Mouse (Mus musculus) WW6 (cell line): ENCODE data around the gene Ylpm1.

Experiments used
- DNase-seq: peaks from one replicate; pipeline ENCODE4 v3.0.0-alpha.2; 2013; ENCODE audit warnings: low read depth, low spot score

Gene Ylpm1

DNA sequence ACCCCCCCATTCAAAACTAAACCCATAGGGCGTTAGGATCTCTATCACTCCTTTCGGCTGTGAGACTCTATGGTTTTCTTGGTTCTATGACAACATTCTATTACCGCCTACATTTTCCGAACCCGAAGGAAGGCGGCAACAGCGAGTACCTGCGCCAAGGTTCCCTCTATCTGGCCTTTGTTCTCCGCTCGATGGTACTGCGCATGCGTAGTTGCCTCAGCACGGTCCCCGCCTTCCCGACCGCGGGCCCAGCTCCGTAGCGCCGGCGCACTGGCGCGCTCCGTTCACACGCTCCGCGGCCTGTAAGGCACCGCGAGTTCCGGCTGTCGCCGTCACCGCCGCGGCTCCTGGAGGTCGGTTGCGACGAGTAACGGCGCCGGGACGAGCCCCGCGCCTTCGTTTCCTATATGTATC lies at the start of gene Ylpm1:
TSS of gene Ylpm1 (plus strand) at position 239 of the 414 bp plus-strand sequence.
- peak; percentile 93 for DNase-seq

DNA sequence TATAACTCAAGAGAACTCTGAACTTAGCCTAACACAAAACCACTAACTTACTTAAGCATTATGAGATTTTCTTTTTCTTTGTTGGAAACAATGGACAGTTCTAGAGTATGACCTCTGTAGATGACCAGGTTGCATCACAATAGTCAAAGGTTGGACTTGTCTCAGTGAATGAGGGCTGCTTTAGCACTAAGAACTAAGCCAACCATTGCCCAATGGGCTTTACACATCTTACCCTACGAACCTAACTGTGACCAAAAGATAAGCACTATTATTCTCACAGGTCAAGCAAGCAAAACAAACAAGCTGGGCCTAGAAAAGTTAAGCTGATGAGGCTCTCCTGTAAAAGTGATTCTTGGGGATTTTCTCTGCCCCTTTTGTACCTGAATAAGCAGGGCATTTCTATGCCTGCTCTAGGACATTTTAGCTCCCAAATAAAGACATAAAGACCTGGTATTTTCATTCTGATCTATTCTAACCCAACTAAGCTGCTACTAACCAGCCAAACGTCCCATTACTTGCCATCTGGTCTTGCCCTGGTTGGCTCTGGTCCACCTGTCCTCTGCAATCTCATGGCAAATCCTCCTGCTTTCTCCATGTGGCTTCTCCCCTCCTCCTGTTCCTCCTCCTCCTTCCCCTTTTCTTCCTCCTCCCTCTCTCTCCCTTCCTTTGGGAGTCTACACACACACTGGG lies 48.1 kb upstream of the Ylpm1 start:
- no peak for DNase-seq

- no peak for DNase-seq
Observed at GRCm38 (mm10) chr12:84948584-84949285, 47.4 kb upstream of the Ylpm1 start.

- no peak for DNase-seq
Observed at GRCm38 (mm10) chr12:84950763-84951162, 45.4 kb upstream of the Ylpm1 start.

DNA sequence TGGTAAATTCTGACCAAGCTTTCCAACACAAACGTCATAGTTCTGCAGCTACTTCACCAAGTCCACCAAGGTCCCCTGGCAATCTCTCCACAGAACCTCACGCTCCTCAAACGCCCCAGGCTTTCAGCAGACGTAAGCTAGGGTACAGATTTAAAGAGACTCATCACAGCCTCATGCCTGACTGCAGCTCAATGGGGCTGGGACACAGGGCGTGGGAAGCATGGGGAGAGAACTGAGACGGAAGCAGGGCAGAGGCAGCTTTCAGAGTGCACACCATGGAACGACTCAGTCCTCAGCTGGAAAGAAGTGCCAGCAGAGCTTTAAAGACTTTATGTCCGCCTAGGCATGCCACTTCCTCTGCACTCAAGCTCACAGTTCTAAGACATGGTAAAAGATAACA lies 44.6 kb upstream of the Ylpm1 start:
- no peak for DNase-seq

- no peak for DNase-seq
Observed at GRCm38 (mm10) chr12:84952351-84952750, 43.8 kb upstream of the Ylpm1 start.

- DNase-seq, result no peak
Observed at GRCm38 (mm10) chr12:84956317-84956716, 39.8 kb upstream of the Ylpm1 start.

- no peak for DNase-seq
Observed at GRCm38 (mm10) chr12:84958794-84959356, 37.2 kb upstream of the Ylpm1 start.

DNA sequence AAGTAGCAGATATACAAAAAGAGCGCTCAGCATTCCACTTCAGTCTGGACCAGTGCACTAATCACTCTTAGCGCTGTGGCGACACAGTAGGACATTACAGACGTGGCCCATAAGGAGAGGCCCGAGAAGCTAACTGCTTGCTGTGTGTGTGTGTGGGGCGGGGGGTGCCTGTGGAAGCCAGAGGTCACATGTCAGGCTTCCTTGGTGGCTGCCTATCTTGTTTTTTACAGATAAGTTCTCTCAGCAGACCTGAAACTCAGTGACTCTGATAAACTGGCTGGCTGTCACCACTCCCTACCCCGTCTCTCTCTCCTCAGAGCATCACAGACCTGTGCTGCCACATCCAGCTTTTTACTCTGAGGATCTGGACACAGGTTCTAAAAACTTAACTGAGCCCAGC lies 33.5 kb upstream of the Ylpm1 start:
- DNase-seq, result no peak

DNA sequence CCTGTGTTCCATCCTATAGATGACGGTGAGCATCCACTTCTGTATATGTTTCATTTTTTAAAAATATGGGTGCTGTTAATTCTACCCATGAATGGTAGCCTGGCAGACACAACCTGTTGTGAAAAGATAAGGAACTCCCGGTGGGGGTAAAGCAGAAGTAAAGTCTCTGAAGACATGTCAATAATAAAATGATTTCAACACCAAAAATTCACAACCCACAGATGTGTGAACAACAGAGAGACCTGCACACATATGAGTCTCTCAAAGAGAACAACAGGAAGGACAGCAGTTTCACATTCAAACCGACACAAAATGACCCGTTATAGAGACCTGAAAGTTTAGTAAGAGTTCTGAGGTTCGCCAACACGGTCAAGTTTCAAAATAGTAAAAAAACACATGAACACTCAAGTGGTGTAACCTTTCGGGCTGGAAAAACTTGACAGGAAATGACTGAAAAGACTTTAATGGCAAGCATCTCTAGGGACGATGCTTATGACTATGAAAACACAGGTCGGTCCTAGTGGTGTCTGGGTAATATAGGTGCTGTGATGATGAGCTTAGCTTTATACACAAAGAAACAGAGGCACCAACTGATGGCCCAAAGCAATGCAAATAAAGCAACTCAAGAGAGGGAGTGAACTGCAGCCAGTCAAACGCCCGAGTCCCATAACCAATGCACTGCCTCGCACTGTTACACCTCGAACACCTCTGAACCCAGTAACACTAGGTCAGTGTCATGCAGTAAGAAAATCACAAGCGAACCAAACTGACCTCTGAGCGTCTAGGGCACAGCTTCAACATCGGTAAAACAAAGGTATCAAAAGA lies 27.1 kb upstream of the Ylpm1 start:
- no peak for DNase-seq

DNA sequence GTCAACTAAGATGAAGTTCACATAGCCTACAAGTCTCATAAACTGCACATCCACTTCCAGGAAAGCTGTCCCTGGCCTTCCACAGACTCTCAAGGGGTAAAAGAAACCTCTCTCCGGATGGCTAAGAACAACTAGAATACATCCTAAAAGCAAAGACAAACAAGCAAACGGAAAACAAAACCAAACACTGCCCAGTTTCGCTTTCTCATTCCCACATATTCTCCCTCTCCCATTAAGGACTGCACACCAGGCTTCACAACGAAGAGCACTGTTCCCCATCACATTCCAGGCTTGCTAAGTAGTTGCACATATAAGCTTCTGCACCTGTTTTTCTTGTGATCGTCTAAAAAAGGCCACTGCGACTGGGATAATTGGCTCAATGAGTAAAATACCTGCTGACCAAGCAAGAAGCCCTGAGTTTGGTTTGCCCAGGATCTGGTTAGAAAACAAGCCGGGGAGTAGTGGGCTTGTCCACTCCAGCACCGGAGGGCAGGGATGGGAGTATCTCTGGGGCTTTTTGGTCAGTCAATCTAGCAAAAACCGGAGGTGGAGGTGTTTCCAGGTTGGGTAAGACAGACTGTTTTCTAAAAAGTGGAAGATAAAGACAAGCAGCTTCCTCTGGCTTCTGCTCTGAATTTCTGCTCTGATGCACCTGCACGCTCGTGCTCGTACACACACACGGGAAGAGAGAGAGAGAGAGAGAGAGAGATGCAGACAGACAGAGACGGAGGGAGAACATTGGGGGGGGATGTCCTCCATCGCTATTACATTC lies 26.3 kb upstream of the Ylpm1 start:
- DNase-seq, result no peak

DNA sequence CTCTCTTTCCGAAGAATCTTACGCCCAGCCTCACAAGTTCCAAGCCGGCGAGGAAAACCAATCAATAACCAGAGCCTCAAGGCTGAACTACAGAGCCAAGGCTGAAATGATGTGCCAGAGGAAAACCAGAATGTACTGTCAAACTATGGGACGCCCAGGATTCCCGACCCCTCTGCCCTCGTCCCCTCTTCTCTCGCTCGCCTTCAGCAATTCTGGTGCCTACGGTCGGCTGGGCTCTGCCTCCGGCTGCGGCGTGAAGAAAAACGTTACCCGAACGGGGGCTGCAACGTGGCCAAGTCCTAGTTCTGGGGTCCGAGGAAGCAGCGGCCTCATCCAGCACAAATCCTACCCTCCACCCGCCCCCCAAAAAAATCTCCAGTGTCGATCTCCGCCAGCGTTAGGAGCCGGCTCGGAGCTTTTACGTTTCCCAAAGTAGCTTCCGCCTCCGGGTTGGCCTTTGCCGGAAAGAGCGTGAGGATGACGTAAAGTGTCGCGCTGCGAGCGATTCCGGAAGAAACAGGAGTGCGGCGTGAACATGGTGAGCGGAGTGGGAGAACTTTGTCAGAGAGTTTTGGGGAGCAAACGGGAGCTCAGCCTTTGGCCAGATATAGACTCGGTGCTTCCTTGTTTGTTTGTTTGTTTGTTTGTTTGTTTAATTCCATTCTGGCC lies 25.6 kb upstream of the Ylpm1 start, which contains the start of the genes Fcf1 and Arel1:
TSS of gene Fcf1 (plus strand) at position 470 of the 669 bp plus-strand sequence.
TSS of gene Arel1 (minus strand) at position 473 of the 669 bp plus-strand sequence.
- DNase-seq, result peak; percentile 85

- DNase-seq, result no peak
Observed at GRCm38 (mm10) chr12:84979264-84979862, 16.8 kb upstream of the Ylpm1 start.

- DNase-seq, result no peak
Observed at GRCm38 (mm10) chr12:84989456-84989855, 6.7 kb upstream of the Ylpm1 start.

DNA sequence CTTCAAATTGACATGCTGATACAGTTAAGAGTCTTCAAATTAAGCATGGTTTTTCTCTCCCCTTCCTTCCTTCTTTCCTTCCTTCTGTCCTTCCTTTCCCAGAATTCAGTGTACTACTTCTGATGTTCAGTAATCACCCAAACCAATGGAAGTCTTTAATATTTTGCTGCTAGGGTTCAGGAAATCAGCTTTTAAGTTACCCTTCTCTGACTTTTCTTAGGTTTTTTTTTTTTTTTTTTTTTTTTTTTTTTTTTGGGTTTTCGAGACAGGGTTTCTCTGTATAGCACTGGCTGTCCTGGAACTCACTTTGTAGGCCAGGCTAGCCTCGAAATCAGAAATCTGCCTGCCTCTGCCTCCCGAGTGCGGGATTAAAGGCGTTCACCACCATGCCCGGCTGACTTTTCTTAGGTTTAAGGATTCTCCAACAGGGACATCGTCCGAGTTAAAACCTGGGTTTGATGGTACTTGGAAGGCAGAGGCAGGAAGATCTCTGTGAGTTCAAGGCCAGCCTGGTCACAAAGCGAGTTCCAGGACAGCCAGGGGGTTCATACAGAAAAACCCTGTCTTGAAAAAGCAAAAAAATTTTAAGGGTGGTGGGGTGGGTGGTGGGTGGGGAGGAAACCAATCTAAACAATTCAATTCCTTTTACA lies 884 bp upstream of the Ylpm1 start:
- DNase-seq, result no peak

DNA sequence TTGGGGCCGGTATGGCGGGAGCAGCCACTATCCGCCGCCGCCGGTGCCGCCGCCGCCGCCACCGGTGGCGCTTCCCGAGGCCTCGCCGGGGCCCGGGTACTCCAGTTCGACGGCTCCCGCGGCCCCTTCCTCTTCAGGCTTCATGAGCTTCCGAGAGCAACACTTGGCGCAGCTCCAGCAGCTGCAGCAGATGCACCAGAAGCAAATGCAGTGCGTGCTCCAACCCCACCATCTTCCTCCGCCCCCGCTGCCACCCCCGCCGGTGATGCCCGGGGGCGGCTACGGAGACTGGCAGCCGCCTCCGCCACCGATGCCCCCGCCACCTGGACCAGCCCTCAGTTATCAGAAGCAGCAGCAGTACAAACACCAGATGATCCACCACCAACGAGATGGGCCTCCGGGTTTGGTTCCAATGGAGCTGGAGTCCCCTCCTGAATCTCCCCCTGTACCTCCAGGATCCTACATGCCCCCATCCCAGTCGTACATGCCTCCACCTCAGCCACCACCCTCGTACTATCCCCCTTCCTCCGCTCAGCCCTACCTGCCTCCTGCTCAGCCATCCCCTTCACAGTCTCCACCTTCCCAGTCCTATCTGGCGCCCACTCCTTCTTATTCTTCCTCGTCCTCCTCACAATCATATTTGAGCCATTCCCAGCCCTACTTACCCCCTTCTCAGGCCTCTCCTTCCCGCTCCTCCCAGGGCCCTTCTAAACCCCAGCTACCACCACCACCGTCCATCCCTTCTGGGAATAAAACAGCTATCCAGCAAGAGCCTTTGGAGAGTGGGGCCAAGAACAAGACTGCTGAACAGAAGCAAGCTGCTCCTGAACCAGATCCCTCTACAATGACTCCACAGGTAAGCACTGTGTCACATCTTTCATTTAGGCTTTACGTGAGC lies 629 bp downstream of the Ylpm1 start:
- no peak for DNase-seq

GRCm38 (mm10) chr12:84999053-84999452 lies 2.9 kb downstream of the Ylpm1 start:
- no peak for DNase-seq

GRCm38 (mm10) chr12:85006206-85006605 lies 10.1 kb downstream of the Ylpm1 start:
- DNase-seq, result no peak

- no peak for DNase-seq
Observed at GRCm38 (mm10) chr12:85007021-85007420, 10.9 kb downstream of the Ylpm1 start.
